Mouse (Mus musculus) E14TG2a.4 (cell line): ENCODE results near the gene Slc4a4.

Experiments used
- H3K27me3 ChIP-seq: 2 replicates; pipeline ENCODE4 v1.6.1; 2014; ENCODE audit warnings: low read length, control low read depth; ENCODE audit not compliant: insufficient read depth
- H3K36me3 ChIP-seq: 2 replicates; pipeline ENCODE4 v1.6.1; 2014; ENCODE audit warnings: low read length, control low read depth; ENCODE audit not compliant: insufficient read depth
- H3K4me1 ChIP-seq: replicated peaks from 2 replicates; pipeline ENCODE4 v1.6.1; 2014; ENCODE audit warnings: low read depth, low read length, control low read depth
- H3K4me3 ChIP-seq: replicated peaks from 2 replicates; pipeline ENCODE4 v1.5.1; 2014; ENCODE audit warnings: mild to moderate bottlenecking, low read length
- H3K9me3 ChIP-seq: 2 replicates; pipeline ENCODE4 v1.6.1; 2014; ENCODE audit warnings: low read length, control low read depth
- CTCF ChIP-seq: conservative IDR thresholded peaks from 2 replicates; pipeline ENCODE4 v1.5.1; 2014; ENCODE audit warnings: low read length
- NANOG ChIP-seq: IDR thresholded peaks from 2 replicates; pipeline ENCODE4 v1.6.1; 2014; ENCODE audit warnings: borderline replicate concordance, low read length, mixed read lengths
- POU5F1 ChIP-seq: IDR thresholded peaks from 2 replicates; pipeline ENCODE4 v1.6.1; 2014; ENCODE audit warnings: low read length, borderline replicate concordance

Gene Slc4a4

DNA sequence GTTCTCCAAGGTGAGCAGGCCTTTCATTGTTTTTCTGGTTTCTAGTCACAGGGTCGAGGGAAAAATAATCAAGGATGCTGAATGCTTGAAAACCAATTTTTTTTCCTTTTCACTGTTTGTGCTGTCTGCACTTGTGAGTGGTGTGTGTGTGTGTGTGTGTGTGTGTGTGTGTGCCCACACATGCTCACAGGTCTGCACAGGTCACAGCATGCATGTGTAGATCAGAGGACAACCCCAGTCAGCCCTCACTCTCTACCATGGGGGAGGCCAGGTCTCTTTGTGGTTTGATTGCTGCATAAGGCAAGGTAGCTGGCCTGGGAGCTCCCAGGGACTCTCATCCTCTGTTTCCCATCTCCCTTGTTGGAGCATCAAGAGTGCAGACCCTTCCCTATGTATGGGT is 16.9 kb downstream of the Slc4a4 start:
- no peaks in the 10 kb centered on the region for H3K4me1 ChIP-seq
- H3K27me3 ChIP-seq, result no peaks in the 10 kb centered on the region
- no peak for TF ChIP-seq NANOG
- TF ChIP-seq CTCF, result no peak
- no peak for TF ChIP-seq POU5F1
- H3K36me3 ChIP-seq, result no peaks in the 10 kb centered on the region
- H3K4me3 ChIP-seq, result no peak overlapping the region
- no peaks in the 10 kb centered on the region for H3K9me3 ChIP-seq

DNA sequence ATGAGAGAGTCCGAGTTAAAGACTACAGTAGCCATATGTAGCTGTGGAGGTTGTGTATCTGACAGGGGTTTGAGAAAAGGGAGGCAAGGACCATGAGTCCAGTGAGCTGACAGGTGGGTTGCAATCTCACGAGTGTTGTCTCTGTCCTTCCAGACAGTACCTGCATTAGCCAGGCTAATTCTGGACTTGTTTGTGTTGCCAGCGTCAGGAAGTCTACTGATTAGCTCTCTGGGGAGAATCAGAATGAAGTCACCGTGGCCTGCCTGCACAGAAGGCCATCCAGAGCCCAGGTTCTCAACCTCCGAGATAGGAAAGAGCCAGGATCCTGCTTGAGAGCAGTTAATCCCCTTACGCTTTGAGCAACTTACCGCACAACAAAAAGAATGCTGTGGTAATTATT is 18.2 kb downstream of the Slc4a4 start:
- no peaks in the 10 kb centered on the region for H3K4me1 ChIP-seq
- H3K9me3 ChIP-seq, result no peaks in the 10 kb centered on the region
- H3K4me3 ChIP-seq, result no peak overlapping the region
- H3K27me3 ChIP-seq, result no peaks in the 10 kb centered on the region
- H3K36me3 ChIP-seq, result no peaks in the 10 kb centered on the region
- TF ChIP-seq POU5F1, result no peak
- no peak for TF ChIP-seq NANOG
- TF ChIP-seq CTCF, result no peak

DNA sequence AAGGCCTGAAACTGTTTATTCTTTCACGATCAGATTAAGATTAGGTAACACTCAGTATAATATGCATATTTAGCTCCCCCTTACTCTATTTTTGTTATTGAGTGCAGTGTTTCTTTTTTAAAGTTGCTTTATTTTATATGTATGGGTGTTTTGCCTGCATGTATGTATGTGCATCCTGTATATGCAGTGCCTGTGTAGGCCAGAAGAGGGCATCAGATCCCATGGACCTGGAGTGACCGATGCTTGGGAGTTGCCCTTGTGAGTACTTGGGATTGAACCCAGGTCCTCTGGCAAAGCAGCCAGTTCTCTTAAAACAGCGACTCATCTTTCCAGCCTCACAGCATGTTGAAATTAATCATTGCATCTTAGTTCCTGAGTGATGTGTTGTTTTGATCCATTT is 21.0 kb downstream of the Slc4a4 start:
- no peak for TF ChIP-seq NANOG
- TF ChIP-seq CTCF, result peak; percentile 71
- Histone ChIP-seq H3K36me3 (no peaks in the 10 kb centered on the region), H3K4me3 (no peak overlapping the region), H3K4me1 (no peaks in the 10 kb centered on the region), H3K27me3 (no peaks in the 10 kb centered on the region), H3K9me3 (no peaks in the 10 kb centered on the region)

DNA sequence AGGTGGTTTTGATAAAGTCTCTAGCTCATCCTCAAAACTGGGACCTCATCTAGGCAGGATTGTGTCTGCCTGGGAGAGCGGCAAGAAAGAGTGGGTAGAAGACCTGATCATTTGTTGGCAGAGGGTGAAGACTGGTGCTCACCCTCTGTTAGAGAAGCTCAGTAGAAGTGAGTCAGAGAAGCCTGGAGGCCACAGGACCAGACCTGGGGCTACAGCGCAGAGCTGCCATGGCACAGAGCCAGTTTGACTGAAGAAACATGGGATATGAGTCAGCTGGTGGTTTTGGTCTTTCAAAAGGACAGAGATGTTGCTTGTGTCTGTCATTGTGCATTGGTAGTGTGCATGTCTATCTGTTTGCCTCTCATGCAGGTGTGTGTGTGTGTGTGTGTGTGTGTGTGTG is 26.0 kb downstream of the Slc4a4 start:
- Histone ChIP-seq H3K36me3 (no peaks in the 10 kb centered on the region), H3K4me1 (no peaks in the 10 kb centered on the region), H3K9me3 (no peaks in the 10 kb centered on the region), H3K4me3 (no peak overlapping the region), H3K27me3 (no peaks in the 10 kb centered on the region)
- TF ChIP-seq POU5F1 (no peak), CTCF (no peak), NANOG (no peak)

DNA sequence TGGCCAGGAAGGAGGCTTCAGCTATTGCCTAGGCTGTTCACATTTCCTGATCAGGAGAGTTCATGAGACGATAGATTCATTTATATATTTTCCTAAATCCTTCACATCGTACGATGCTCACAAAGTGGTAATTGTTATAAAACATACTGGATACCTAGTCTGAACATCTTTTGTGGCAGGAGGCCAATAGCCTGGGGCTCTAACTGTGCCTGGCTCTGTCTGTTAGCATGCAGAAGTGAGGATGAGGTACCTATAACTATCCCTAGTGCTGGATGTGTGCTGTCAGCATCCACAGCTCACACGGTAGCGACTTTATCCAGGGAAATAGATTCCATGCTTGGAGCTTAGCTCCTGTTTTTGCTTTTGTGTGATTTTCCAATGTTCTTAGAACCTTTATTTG is 28.5 kb downstream of the Slc4a4 start:
- H3K36me3 ChIP-seq, result no peaks in the 10 kb centered on the region
- no peak overlapping the region for H3K4me3 ChIP-seq
- TF ChIP-seq POU5F1, result no peak
- TF ChIP-seq NANOG, result no peak
- TF ChIP-seq CTCF, result no peak
- no peaks in the 10 kb centered on the region for H3K27me3 ChIP-seq
- H3K4me1 ChIP-seq, result no peaks in the 10 kb centered on the region
- no peaks in the 10 kb centered on the region for H3K9me3 ChIP-seq

DNA sequence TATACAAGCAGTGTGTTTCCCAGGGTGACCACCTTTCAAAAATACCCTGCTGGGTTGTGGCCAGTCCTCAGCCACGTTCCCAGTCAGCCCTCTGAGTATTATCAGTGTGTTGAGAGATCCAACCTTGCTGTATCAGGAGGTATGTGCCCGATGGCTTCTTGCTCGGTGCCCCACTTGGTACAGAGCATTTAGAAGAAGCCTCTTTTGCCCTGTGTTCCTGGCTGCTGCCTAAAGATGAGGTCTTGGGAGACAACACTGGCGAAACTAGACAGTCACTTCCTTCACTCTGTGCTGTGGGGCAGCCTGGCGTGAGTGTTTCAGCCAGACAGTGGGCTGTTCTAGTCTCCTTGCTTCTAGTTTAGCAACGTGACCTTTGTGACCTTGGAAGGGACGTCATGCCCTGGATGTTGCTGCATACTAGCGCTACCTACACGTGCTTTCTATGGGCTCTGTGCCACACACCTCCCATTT is 29.9 kb downstream of the Slc4a4 start:
- no peak overlapping the region for H3K4me3 ChIP-seq
- H3K27me3 ChIP-seq, result no peaks in the 10 kb centered on the region
- H3K9me3 ChIP-seq, result no peaks in the 10 kb centered on the region
- H3K4me1 ChIP-seq, result no peaks in the 10 kb centered on the region
- no peak for TF ChIP-seq NANOG
- TF ChIP-seq POU5F1, result no peak
- TF ChIP-seq CTCF, result no peak
- H3K36me3 ChIP-seq, result no peaks in the 10 kb centered on the region

DNA sequence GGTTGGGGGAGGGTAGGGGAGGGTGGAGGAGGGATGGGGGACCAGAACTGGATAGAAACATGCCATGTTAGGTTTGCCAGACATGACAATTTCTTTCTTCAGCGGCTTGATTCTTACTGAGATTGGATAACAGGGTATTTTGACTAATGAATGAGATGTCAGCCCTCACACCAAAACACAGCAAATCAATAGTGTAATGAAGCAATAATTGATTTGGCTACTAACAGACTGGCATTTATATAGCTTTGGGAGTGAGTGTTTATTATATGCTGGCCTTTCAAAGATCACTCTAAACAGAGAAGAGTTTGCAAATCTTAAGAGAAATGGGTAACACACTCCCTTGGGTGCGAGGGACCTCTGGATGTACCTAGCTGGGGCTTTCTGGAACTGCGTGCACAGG is 30.6 kb downstream of the Slc4a4 start:
- TF ChIP-seq POU5F1, result no peak
- TF ChIP-seq NANOG, result no peak
- TF ChIP-seq CTCF, result no peak
- no peaks in the 10 kb centered on the region for H3K27me3 ChIP-seq
- H3K4me3 ChIP-seq, result no peak overlapping the region
- no peaks in the 10 kb centered on the region for H3K4me1 ChIP-seq
- H3K36me3 ChIP-seq, result no peaks in the 10 kb centered on the region
- H3K9me3 ChIP-seq, result no peaks in the 10 kb centered on the region

DNA sequence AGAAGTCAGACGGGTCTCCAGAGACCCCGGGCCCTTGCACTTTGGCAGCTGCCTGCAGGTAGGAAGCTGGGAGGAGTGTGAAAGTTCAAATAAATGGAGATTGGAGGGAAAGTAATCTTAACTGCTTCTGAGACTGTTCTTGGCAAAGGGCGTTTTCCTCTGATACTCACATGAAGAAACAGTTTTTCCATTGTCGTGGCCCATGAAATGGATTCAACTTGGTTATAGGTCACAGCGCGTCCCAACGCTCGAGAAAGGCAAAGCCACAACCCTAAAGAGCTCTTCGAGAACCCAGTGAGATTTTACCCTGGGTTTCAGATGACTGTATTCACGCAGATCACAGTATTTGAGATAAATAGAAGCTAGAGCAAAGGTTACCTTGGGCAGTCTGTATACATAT is 31.0 kb downstream of the Slc4a4 start:
- Histone ChIP-seq H3K27me3 (no peaks in the 10 kb centered on the region), H3K4me3 (no peak overlapping the region), H3K9me3 (no peaks in the 10 kb centered on the region), H3K36me3 (no peaks in the 10 kb centered on the region), H3K4me1 (no peaks in the 10 kb centered on the region)
- TF ChIP-seq POU5F1 (no peak), CTCF (no peak), NANOG (no peak)

DNA sequence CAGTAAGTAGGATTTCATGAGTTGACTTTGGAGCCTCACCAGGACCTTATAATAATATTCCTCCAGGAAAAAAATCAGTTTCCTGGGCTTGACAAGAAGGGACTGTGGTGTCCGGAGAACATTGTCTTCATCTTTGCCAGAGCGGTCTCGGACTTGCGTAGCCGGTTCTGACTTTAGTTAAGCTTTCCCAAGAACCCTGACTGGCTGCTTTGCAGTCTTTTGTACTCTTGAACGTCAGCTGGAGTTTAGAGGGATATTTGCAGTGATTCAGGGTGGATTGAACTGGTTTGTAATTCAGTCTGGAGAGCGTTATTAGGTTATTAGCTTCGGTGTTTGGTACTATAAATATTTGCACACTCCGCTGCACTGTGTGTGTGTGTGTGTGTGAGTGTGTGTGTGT is 31.9 kb downstream of the Slc4a4 start:
- no peak for TF ChIP-seq POU5F1
- TF ChIP-seq NANOG, result no peak
- H3K4me1 ChIP-seq, result no peaks in the 10 kb centered on the region
- H3K9me3 ChIP-seq, result no peaks in the 10 kb centered on the region
- no peaks in the 10 kb centered on the region for H3K27me3 ChIP-seq
- no peaks in the 10 kb centered on the region for H3K36me3 ChIP-seq
- H3K4me3 ChIP-seq, result no peak overlapping the region

DNA sequence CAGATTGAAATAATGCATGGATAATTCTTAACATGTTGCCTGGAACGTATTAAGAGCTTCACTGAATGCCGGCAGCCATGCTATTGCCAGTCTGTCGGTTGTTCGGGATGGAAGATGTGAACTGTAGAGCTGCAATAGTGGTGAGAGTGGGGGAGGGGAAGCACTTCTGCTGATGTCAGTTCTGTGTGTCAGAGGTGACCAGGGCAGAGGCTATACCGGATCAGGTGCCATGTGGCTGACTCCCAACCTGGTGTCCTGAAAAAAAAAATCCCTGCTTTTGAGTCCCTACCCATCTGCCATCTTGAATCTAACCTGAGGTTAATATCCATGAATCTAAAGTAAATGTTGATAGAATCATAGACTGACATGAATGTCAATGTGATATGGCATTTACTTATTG is 39.0 kb downstream of the Slc4a4 start:
- Histone ChIP-seq H3K27me3 (no peaks in the 10 kb centered on the region), H3K4me3 (no peak overlapping the region), H3K9me3 (no peaks in the 10 kb centered on the region), H3K4me1 (no peaks in the 10 kb centered on the region; the same call in 1 of the 2 replicates), H3K36me3 (no peaks in the 10 kb centered on the region)
- TF ChIP-seq NANOG, result no peak
- no peak for TF ChIP-seq POU5F1
- TF ChIP-seq CTCF, result no peak
